Mouse (Mus musculus) midbrain, embryonic 11.5 days (tissue): ENCODE measurements around the gene Rhoc. TPM values are rescaled to one million over a fixed set of nuclear protein-coding genes. Genes with fewer than 3 reads are reported as not detected.

ENCODE experiments used
- ATAC-seq: fragments of 200-750 bp; cut with Nextera tagmentation; 2 replicates; pipeline ENCODE4 v1.8.0; 2017; ENCODE audit warnings: moderate TSS enrichment, moderate library complexity; ENCODE audit not compliant: low FRiP score
- DNase-seq: peaks from one replicate; pipeline ENCODE4 v3.0.0; 2015; ENCODE audit warnings: low spot score; ENCODE audit errors: missing footprints
- H3K27ac ChIP-seq: fragments of 300-500 bp; sonication (generic); 2 replicates; pipeline ENCODE4 v1.5.1; 2014; ENCODE audit warnings: low read depth, low read length
- H3K27me3 ChIP-seq: fragments of 300-500 bp; sonication (generic); 2 replicates; pipeline ENCODE4 v1.6.1; 2014; ENCODE audit warnings: mild to moderate bottlenecking, low read length, moderate library complexity, mixed read lengths; ENCODE audit not compliant: control insufficient read depth, insufficient read depth
- H3K36me3 ChIP-seq: fragments of 300-500 bp; sonication (generic); 2 replicates; pipeline ENCODE4 v1.6.1; 2014; ENCODE audit warnings: mild to moderate bottlenecking, low read length, moderate library complexity, mixed read lengths; ENCODE audit not compliant: control insufficient read depth, insufficient read depth
- H3K4me1 ChIP-seq: fragments of 300-500 bp; sonication (generic); 2 replicates; pipeline ENCODE4 v1.6.1; 2014; ENCODE audit warnings: low read length; ENCODE audit not compliant: control insufficient read depth, insufficient read depth
- H3K4me2 ChIP-seq: fragments of 300-500 bp; sonication (generic); 2 replicates; pipeline ENCODE4 v1.6.1; 2014; ENCODE audit warnings: mild to moderate bottlenecking, moderate library complexity
- H3K4me3 ChIP-seq: fragments of 300-500 bp; sonication (generic); 2 replicates; pipeline ENCODE4 v1.5.1; 2014; ENCODE audit warnings: low read depth, low read length
- H3K9ac ChIP-seq: fragments of 300-500 bp; sonication (generic); 2 replicates; pipeline ENCODE4 v1.6.1; 2014; ENCODE audit warnings: low read length
- H3K9me3 ChIP-seq: fragments of 300-500 bp; sonication (generic); 2 replicates; pipeline ENCODE4 v1.6.1; 2016; ENCODE audit warnings: low read length; ENCODE audit not compliant: control insufficient read depth
- WGBS: fragments of 180-500 bp; shearing (Covaris S2); extraction: QIAGEN DNeasy Blood & Tissue Kit; methylation state at CpG from one replicate; pipeline ENCODE4 v1.1.7; 2014; 5-methylcytosine and 5-hydroxymethylcytosine counted together
- polyA plus RNA-seq: library from polyadenylated mRNA; unstranded; fragments of >200 nt; fragmentation: Nextera tagmentation; extraction: Ambion mirVana; gene quantifications from 2 replicates; pipeline ENCODE4 v1.2.1, GENCODE M21; 2014

Rhoc gene
- polyA plus RNA-seq, 1 experiment from 2014 or later, result 82.0 TPM

GRCm38 (mm10) chr3:104767141-104767540 lies 21.0 kb upstream of the Rhoc start:
- H3K9me3 ChIP-seq, result no peaks in the 10 kb centered on the region
- no peaks in the 10 kb centered on the region for H3K36me3 ChIP-seq
- no peak overlapping the region for H3K4me3 ChIP-seq
- no peak overlapping the region for H3K27ac ChIP-seq
- ATAC-seq (no peak), DNase-seq (peak; percentile 57)
- WGBS, result 57% methylated on average over 2 of the region's 2 CpGs
- no peak overlapping the region for H3K9ac ChIP-seq
- no peak overlapping the region for H3K4me2 ChIP-seq
- no peaks in the 10 kb centered on the region for H3K27me3 ChIP-seq
- no peaks in the 10 kb centered on the region for H3K4me1 ChIP-seq

- Histone ChIP-seq H3K9me3 (no peaks in the 10 kb centered on the region), H3K36me3 (no peaks in the 10 kb centered on the region), H3K4me2 (no peak overlapping the region), H3K4me3 (no peak overlapping the region), H3K4me1 (no peaks in the 10 kb centered on the region), H3K27me3 (no peaks in the 10 kb centered on the region), H3K9ac (no peak overlapping the region), H3K27ac (no peak overlapping the region)
- peak; percentile 72 for DNase-seq
- no peak for ATAC-seq
- WGBS, result 84% methylated on average over 4 of the region's 4 CpGs
Observed at GRCm38 (mm10) chr3:104767716-104768115, 20.5 kb upstream of the Rhoc start.

GRCm38 (mm10) chr3:104769135-104769534 lies 19.0 kb upstream of the Rhoc start:
- Histone ChIP-seq H3K4me1 (no peaks in the 10 kb centered on the region), H3K4me2 (no peak overlapping the region), H3K9me3 (no peaks in the 10 kb centered on the region), H3K27me3 (0 out of 2 replicates have a peak, but pooled peaks cover 2% of the 10 kb centered on the region), H3K27ac (no peak overlapping the region), H3K9ac (no peak overlapping the region), H3K4me3 (no peak overlapping the region), H3K36me3 (no peaks in the 10 kb centered on the region)
- DNase-seq, result peak; percentile 59
- WGBS, result 23% methylated on average over 3 of the region's 3 CpGs
- ATAC-seq, result no peak

- Histone ChIP-seq H3K4me3 (no peak overlapping the region), H3K27me3 (0 out of 2 replicates have a peak, but pooled peaks cover 2% of the 10 kb centered on the region), H3K9ac (no peak overlapping the region), H3K27ac (no peak overlapping the region), H3K9me3 (no peaks in the 10 kb centered on the region), H3K4me1 (no peaks in the 10 kb centered on the region), H3K36me3 (no peaks in the 10 kb centered on the region), H3K4me2 (no peak overlapping the region)
- WGBS, result 55% methylated on average over 10 of the region's 10 CpGs
- ATAC-seq (no peak), DNase-seq (no peak)
Observed at GRCm38 (mm10) chr3:104770035-104770434, 18.1 kb upstream of the Rhoc start.

- H3K4me1 ChIP-seq, result no peaks in the 10 kb centered on the region
- no peak overlapping the region for H3K4me3 ChIP-seq
- WGBS, result 77% methylated on average over 3 of the region's 3 CpGs
- H3K27me3 ChIP-seq, result peaks cover 5% of the 10 kb centered on the region; the same call in 1 of the 2 replicates
- no peak for DNase-seq
- H3K27ac ChIP-seq, result no peak overlapping the region
- no peak overlapping the region for H3K4me2 ChIP-seq
- ATAC-seq, result no peak
- no peaks in the 10 kb centered on the region for H3K9me3 ChIP-seq
- no peak overlapping the region for H3K9ac ChIP-seq
- no peaks in the 10 kb centered on the region for H3K36me3 ChIP-seq
Observed at GRCm38 (mm10) chr3:104770918-104771317, 17.3 kb upstream of the Rhoc start.

GRCm38 (mm10) chr3:104771460-104771859 lies 16.7 kb upstream of the Rhoc start:
- Histone ChIP-seq H3K4me3 (no peak overlapping the region), H3K27me3 (peaks cover 10% of the 10 kb centered on the region), H3K4me2 (no peak overlapping the region), H3K4me1 (no peaks in the 10 kb centered on the region), H3K9me3 (no peaks in the 10 kb centered on the region), H3K9ac (no peak overlapping the region), H3K36me3 (no peaks in the 10 kb centered on the region), H3K27ac (no peak overlapping the region)
- DNase-seq (no peak), ATAC-seq (no peak)
- 62% methylated on average over 6 of the region's 6 CpGs for WGBS

- Histone ChIP-seq H3K27ac (no peak overlapping the region), H3K27me3 (peaks cover 29% of the 10 kb centered on the region), H3K36me3 (no peaks in the 10 kb centered on the region), H3K4me2 (no peak overlapping the region), H3K4me3 (no peak overlapping the region), H3K9me3 (no peaks in the 10 kb centered on the region), H3K4me1 (0 out of 2 replicates have a peak, but pooled peaks cover 5% of the 10 kb centered on the region), H3K9ac (no peak overlapping the region)
- ATAC-seq, result no peak
- no peak for DNase-seq
- WGBS, result 59% methylated on average over 7 of the region's 7 CpGs
Observed at GRCm38 (mm10) chr3:104773301-104773700, 14.9 kb upstream of the Rhoc start.

GRCm38 (mm10) chr3:104777342-104777741 lies 10.8 kb upstream of the Rhoc start:
- under 1% methylated on average over 20 of the region's 20 CpGs for WGBS

GRCm38 (mm10) chr3:104779949-104780348 lies 8.2 kb upstream of the Rhoc start:
- WGBS, result 3% methylated on average over 7 of the region's 7 CpGs
- Histone ChIP-seq H3K9ac (no peak overlapping the region), H3K4me1 (peaks cover 20% of the 10 kb centered on the region), H3K9me3 (no peaks in the 10 kb centered on the region), H3K4me2 (no peak overlapping the region), H3K4me3 (no peak overlapping the region), H3K27ac (no peak overlapping the region), H3K27me3 (peaks cover 89% of the 10 kb centered on the region), H3K36me3 (no peaks in the 10 kb centered on the region)
- peak; percentile 95 for DNase-seq
- peak; percentile 38; the same call in 1 of the 2 replicates for ATAC-seq

More at GRCm38 (mm10) chr3:104777342-104777741, 10.8 kb upstream of the Rhoc start:
- H3K36me3 ChIP-seq, result no peaks in the 10 kb centered on the region
- H3K27me3 ChIP-seq, result peaks cover 67% of the 10 kb centered on the region
- no peaks in the 10 kb centered on the region for H3K9me3 ChIP-seq
- peak overlapping the region; percentile 27 for H3K4me3 ChIP-seq
- peak overlapping the region; percentile 52 for H3K4me2 ChIP-seq
- ATAC-seq (no peak), DNase-seq (peak; percentile 91)
- peak overlapping the region; percentile 36 for H3K9ac ChIP-seq
- H3K4me1 ChIP-seq, result peaks cover 20% of the 10 kb centered on the region
- no peak overlapping the region for H3K27ac ChIP-seq
